Mouse (Mus musculus) kidney, postnatal 10 days (tissue): Measurements from ENCODE around the gene Il2rg.

Experiments
- DNase-seq: peaks from one replicate; pipeline ENCODE4 v3.0.0; 2021; ENCODE audit warnings: mixed read lengths

Il2rg gene

DNA sequence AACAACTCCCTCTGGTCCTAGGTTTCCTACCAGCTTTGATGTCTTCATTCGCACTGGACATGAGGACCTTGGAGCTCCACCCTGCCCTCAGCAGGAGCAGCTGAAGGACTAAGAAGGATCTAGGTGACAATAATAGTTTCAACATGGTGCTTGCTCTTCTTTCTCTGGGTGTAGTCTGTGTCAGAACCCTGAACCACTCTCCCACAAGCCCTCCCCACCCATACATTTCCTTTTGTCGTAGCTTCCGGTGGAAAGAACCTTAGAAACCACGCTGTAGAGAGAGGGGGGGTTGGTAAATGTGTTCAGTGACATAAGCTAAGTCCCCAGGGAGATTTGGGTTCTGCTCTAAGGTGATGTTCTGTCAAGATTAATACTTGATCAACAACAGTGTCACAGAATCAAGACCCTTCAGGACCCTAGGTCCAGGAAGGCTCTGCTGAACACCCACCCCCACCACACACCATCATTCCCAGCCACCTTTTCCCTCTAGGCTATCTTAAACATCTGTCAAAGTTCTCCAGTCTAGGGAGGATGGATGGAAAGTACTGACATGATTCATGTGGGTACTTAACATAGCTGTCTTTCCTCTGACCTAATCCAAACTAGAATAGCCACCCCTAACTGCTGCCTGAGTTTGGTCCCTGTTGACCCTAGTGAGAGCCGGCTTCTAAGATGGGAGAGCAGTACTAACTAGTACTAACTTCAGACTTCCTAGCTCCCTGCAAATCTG, at the start of gene Il2rg:
TSS of gene Il2rg (minus strand) at position 231 of the 730 bp plus-strand sequence.
- DNase-seq, result no peak

DNA sequence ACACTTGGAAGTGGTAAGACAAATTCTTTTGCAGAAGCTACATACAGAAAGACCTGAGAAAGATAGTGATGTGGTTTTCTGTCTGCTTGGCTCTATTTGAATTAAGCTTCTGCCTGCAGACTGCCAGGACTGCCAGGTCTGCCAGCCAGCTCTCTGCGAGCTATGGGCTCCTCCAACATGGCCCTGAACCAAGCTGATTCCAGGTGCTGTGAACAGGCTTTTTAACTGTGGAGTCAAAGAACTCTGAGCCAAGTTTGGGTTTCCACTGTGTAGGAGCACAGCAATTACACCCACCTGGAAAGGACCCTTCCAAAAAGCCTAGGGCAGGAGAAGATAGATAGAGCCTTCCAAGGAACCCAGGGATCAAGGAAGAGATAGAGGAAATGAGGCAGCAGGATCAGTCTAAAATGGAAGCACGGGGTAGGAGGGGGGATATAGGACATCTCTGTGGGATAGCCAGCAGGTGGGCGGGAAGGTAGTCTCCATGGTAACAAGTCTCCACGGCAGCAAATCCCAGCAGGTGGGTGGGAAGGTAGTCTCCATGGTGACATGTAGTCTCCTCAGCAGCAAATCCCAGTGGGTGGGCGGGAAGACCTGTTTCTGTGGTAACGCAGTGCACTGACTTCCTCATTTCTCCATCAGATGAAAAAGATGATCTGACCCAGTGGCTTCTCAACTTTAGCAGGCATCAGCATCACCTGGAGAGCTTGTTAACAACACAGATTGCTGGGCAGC, 45.7 kb upstream of the Il2rg start:
- no peak for DNase-seq

DNA sequence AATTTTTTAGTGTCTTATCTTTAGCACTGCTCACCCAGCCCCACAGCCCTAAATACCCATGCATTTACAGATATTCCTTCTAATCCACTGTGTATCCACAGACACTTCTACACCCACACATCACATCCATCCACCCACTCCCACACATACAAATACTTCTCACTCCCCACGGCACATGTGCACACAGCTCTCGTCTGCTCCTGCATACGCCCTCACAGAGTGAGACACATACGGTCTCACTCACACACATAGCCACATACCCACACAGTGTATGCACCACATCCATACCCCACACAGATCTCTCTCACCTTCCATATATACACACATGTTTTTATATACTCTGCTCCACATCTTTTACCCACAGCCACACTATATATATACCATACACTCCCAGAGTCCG, 41.2 kb upstream of the Il2rg start:
- DNase-seq, result no peak

DNA sequence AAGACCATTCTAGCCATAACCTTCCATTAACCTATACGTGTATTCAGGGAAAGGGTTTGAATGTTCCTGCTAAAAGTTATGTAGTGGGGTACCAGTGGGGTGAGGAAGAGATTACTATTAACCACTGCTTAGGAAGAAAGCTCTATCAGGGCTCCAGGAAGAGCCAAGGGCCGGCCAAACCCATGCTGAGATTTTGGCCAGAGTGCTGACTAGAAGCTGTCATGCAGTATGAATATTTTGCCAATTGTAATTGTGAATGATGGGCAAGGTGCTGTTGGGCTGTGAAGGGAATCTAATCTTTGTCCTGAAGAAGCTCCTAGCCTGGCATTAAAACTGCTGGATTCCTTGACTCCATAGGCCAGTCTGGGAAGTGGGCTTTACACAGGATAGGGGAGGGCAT, 36.6 kb upstream of the Il2rg start:
- no peak for DNase-seq

DNA sequence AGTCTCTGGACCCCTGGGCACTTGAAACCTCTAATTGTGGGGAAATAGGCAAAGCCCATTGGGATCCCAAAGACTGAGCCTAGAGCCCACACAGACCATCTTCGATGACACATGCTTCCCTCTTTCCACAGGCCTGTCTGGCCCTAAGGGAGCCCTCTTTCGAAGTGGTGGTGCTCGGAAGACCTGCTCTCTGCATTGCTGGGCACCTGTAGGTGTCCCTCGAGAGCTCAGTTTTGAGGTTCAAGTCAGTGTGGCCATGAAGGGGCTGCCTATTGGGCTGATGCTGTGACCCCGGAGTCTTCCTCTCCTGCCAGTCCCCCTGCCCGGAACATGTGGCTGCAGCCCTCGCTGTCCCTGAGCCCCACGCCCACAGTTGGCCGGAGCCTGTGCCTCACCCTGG, 33.6 kb upstream of the Il2rg start:
- DNase-seq, result no peak

DNA sequence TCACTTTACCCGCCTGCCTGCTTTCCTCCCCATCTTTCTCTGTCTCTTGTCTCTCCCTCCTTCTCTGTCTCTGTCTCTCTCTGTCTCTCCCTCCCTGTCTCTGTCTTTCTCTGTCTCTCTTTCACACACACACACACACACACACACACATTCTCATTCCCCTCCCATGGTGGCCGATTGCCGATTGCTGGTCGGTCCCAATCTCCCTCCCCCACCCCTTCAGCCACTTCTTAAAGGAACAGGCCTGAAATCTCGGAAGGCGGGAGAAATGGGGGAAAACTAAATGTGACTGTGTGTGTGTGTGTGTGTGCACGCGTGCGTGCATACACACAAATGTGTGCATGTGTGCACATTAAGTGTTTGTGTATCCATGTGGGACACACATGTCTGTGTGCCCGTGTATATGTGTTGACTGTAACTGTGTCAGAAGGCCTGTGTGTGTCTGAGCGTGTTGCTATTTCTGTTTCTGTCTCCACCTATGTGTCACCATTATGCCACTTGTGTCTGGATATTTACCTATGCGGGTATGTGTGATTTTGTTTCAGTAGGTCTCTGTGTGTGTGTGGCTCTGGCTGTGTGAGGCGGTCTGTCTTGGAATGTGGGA, 32.5 kb upstream of the Il2rg start:
- DNase-seq, result peak; percentile 38

DNA sequence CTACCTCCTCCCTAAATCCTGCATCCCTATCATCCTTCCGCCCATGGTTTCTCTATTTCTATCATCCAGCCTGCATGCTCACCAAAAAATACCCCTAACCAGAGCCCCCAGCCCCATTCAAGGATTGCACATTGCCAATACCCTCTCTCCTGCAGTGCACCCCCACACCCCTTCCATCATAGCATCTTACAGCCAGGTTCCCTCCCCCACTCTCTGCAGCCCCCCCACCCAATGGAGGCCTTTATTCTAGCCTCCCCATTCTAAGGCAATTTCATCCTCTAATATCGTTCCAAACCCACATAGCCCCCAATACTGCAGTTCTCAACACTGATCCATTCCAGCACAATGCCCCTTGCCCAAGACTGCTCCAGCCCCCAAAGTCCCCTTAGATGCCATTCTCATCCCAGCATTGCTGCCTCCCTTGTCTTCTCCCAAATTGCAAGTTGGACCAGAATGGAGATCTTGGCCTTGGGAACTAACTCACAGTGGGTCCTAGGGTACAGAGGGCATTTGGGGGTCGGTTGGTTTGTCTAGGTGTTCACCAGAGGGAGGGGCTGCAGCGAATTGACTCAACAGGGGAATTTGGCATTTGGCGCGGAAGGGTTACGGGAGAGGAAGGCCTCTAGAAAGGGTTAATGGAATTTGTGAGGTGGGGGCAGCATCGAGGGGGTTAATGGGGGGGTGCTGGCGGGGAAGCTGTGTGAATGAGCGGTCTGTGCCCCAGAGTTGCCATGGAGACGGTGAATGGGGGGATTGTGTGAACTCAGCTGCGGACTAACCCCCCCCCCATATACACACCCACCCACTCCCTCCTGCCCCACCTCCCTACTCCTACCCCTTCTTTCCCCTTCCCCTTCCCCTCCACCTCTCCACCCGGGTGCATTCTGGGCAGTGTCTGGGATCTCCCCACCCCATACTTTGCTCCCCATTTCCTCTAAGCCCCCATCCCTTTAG, 31.7 kb upstream of the Il2rg start:
- DNase-seq, result no peak

DNA sequence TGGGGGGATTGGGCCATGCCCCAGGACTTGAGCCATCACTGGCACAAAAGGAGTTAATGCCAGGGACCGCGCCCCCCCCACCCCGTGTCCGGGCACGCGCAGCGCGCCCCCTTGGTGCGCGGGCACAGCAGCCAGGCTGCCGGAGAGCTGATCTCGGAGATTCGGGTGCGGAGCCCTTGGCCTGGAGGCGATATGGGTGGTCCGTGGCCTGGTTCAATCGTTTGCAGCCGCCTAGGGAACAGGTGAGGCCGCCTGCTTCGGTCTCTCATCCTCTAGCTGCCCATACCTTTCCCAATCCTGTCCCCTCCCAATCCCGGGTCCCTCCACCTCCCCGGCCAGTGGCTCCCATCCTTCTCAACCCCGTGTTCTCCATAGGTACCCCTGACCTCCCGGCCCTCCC, 31.0 kb upstream of the Il2rg start, which contains the start of gene Nlgn3:
TSS of gene Nlgn3 (plus strand) at position 114 of the 400 bp plus-strand sequence.
- DNase-seq, result peak; percentile 38

DNA sequence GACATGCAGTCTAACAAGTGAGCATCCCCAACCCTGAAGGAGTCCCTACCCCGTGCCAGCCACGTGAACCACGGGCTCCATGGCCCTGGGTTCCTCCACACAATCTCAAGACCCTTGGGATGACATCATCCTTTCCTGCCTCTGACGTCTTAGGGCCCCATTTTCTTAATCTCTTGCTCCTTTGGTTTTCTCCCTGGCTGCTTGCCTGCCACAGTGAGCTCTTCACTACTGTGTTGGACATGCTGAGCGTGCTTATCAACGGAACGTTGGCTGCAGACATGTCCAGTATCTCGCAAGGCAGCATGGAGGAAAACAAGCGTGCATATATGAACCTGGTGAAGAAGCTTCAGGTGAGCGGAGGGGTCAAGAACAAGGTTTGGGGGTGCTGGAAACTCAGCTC, 22.1 kb upstream of the Il2rg start:
- DNase-seq, result no peak

DNA sequence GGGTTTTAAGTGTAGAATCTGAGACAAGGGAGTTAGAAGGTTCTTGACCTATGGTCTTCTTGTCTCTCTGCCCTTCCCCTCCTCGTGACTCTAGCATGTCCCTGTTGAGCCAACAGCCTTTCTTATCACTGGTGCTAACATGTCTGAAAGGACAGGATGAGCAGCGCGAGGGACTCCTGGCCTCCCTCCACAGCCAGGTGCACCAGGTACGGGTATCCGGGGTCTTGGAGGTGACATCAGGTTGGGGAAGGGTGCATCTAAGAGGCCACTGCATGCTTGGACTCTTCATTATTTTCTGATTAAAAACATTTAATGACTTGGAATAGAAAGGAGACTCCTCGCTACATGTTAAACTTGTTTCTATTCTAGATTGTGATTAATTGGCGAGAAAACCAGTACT, 21.0 kb upstream of the Il2rg start:
- no peak for DNase-seq

DNA sequence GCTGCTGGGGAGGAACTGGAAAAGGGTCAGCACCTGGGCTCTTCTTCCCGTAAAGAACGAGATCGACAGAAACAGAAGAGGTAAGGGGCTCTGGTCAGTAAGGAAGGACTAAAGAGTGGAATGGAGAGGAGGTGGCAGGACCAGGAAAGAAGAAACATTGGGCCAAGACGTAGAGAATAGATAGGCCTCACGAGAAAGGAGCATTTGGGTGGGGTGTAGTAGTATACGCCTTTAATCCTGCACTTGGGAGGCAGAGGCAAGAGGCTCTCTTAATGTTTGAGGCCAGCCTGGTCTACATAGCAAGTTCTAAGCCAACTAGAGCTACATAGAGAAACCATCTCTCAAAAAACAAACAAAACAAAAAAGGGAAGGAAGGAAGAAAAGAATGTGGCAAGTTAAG, 20.4 kb upstream of the Il2rg start:
- no peak for DNase-seq

DNA sequence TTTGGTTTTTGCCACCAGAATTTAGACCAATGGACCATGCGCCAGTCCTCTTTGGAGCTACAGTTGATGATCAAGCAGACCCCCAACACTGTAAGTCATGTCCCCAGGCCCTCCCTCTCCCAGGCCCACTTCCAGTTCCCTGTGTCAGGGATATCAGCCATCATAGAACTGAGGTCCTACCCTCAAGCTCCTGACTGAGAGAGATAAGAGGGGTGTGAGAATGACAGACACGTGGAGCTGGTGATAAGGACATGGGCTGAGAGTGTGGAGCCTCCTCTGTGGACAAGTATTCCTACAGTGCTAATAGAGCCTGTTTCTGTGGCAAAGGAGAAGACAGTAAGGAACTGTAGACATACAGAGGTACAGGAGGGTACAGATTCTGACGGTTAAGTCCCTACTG, 19.5 kb upstream of the Il2rg start:
- DNase-seq, result no peak

DNA sequence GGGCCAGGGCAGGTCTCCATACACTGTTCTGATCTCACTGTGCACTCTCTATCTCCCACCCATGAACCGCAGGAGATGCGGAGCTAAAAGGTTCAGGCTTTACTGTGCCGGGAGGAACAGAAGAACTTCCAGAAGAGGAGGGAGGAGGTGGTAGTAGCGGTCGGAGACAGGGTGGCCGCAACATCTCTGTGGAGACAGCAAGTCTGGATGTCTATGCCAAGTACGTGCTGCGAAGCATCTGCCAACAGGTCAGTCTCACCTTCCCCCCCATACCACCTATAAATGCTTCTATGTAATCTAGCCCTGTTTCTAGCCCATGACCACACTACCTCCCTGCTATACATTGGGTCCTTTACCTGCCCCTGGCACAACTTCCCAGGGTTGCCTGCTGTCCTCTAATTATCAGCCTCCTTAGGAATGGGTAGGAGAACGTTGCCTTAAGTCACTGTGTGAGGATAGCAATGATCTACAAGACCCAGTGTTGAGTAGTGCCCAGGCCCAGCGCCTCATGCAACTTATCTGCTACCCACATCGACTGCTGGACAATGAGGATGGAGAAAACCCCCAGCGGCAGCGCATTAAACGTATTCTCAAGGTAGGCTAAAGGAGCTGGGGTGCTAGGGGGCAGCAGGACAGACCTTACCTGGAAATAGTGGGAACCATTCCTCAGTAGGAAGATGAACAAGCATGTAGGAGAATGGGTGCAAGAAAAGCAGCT, 18.1 kb upstream of the Il2rg start:
- no peak for DNase-seq

DNA sequence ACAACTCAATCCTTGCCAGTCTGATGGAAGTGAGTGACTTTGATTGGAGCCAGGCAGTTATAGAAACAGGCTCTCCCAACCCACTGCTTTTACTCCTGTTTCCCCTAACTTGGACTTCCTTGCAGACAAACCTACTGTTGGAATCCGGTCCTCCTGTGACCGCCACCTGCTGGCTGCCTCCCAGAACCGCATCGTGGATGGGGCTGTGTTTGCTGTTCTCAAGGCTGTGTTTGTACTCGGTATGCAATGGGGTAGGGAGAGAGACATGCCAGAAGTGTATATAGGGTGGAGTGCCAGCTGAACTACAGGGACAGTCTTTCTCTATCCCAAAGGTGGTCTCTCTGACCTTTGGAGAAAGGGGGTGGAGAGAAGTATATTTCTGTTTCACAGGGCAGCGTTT, 17.5 kb upstream of the Il2rg start:
- DNase-seq, result peak; percentile 74

DNA sequence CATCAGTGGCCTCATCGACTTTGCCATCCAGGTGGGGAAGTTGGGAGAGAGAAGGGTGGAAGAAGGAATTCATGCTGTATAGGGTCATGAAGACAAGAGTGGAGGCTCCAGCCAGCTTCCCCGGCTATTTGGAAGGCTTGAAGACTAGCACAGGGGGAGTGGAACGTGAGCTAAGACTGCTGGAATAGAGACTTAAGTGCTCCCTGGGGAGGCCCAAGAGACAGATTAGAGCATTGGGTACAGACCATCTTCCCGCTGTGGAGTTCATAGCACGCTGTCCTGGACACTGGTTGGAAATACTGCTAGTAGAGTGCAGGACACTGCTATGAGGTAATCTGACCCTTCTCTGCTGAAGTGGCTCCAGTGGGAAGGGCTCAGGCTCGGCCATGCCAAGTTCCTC, 14.8 kb upstream of the Il2rg start:
- DNase-seq, result no peak

DNA sequence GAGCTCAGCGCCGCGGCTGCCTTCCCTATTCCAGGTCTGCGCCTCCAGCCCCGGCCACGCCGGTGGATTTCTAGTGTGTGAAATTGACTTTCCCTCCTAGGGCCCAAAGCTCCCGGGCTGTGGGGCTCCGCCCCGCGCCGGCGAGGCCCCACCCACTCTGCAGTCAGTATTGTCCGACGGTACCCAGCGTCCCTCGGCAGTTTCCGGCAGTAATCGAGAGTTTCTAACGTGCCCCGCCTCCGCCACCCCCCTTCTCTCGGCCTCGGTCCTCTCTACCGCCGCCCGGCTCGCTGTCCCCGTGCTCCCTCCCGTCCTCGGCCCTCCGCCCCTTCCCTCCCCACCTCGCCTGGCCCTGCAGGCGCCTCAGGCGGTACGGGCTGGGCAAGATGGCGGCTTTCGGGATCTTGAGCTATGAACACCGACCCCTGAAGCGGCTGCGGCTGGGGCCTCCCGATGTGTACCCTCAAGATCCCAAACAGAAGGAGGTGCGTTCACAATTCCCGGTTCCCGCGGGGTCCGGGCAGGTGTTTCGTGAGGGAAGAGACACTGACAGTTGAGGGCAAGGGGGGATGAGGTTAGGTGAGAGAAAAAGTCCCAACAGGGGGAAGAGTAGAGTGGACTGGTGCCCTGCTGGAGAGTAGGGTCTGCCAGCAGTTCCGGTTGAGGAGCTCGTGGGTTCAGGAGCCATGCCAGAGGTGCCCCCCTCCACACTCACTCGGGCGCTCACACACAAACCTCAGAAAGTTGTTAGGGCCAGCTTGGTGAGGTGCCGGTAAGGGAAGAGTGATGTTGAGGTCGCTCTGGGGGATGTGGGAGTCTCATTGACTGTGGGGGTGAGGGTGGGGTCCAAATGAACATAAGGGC, 6.1 kb upstream of the Il2rg start, which contains the start of gene Med12:
TSS of gene Med12 (plus strand) at position 156 of the 864 bp plus-strand sequence.
- DNase-seq, result peak; percentile 95

DNA sequence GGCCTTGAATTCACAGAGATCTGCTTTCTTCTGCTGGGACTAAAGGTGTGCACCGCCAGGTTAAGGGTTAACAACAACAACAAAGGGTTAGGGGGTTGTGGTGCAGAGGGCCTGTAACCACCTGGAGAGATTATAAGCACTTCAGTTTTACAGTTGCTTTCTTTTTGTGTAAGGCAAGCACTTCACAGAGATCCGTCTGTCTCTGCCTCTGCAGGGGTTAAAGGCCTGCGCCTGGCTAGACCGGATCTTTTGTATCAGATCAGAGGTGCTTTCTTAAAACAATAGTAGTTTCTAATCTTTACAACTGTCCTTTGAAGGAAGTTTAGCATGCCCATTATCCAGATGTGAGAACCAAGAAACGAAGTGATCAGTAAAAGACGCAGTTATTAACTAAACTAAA, 5.4 kb upstream of the Il2rg start:
- no peak for DNase-seq

DNA sequence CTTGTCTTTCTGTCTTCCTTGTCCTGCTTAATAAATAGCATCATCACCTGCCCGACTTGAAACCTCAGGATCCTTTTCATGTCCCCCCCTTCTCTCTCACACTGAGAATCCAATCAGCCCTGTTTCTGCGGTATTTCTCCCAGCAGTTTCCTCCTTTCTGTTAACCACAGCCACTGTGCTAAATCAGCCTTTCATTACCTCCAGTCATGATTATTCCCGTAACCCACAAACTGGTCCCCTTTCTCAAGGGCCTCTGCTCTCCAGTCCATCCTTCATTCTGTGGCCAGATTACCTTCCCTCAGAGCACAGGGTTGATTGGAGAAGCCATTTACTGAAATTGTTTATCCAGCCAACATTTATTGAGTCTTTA, 685 bp upstream of the Il2rg start, which contains the start of gene Gm20489:
TSS of gene Gm20489 (minus strand) at position 269 of the 370 bp plus-strand sequence.
- DNase-seq, result no peak

DNA sequence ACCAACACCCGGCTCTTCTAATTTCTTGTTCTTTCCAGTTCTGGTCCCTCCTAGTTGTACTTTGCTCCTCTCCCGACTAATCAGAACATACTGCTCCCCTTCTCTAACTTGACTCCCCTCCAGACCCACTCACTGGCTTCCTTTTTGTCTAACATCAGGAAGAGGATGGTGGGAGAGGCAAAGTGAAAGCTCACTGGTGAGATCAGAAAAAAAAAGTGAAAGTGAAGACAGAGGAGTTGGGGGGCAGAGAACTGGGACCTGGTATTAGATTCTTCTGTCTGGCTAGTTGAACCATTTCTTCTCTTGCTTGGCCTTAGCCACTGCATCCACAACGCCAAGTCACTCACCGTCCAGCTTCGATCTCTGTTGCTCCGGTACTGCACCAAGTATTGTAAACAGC, 1.4 kb downstream of the Il2rg start:
- DNase-seq, result no peak

DNA sequence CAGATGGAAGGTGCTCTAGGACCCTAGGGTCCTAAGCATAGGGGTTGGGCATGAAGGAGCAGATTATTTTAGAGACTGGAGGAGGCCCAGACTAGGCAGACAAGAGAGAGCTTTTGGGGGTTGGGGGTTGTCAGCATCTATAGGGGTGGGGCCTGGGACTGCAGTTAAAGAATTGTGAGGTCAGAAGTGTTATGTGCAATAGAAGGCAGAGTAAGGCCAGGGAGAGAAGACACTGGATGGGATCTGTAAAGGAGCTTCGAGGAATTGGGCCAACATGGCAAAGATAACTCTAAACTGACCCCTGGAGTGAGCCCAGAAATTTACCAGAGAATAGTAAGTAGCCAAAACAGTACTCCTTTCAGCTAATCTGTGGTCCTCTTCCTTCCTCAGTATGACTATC, 4.2 kb downstream of the Il2rg start, which contains the start of gene Gm614:
TSS of gene Gm614 (minus strand) at position 101 of the 400 bp plus-strand sequence.
- no peak for DNase-seq
